Mouse (Mus musculus): ENCODE data around the gene Cpt1a. TPM values are rescaled to one million over a fixed set of nuclear protein-coding genes. Genes with fewer than 3 reads are reported as not detected.
A peak's percentile ranks its signal among the peaks of the same experiment; 100 is the strongest.

The Cpt1a gene
- polyA plus RNA-seq, 1 experiment from 2014 or later, result 5.7 TPM

GRCm38 (mm10) chr19:3422981-3423380 lies 100.8 kb downstream of the Cpt1a start:
- DNase-seq (ENCODE audit: low spot score), result no peak
- 72% methylated on average over 4 of the region's 4 CpGs for WGBS
- no peak overlapping the region for H3K4me3 ChIP-seq
- 0 out of 2 replicates have a peak, but pooled peaks cover 4% of the 10 kb centered on the region for H3K4me1 ChIP-seq
- H3K9me3 ChIP-seq, result 0 out of 2 replicates have a peak, but pooled peaks cover 4% of the 10 kb centered on the region
- no peaks in the 10 kb centered on the region for H3K27me3 ChIP-seq (replicated peaks; ENCODE audit: low read depth, poor library complexity, severe bottlenecking)
- H3K27ac ChIP-seq (replicated peaks), result no peak overlapping the region
- no peaks in the 10 kb centered on the region for H3K36me3 ChIP-seq (replicated peaks)

DNA sequence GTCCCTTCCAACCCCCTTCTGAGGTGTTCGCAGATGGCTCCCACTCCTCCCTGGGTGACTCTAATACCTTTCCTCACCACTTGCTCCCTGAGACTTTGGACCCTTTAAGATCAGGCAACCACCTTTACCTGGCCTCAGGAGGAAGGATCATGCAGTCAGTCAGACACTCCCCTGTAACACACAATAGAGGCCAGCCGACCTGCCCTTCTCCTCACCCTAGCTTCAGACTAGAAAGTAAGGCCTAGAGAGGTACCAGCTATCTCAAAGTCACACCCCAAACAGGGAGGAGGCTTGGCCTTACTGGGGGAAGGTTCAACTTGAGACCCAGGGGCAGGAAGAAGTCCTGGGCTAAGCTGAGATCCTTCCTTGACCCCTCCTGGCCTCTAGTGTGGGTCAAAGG lies 102.1 kb downstream of the Cpt1a start:
- Histone ChIP-seq H3K36me3 (replicated peaks) (no peaks in the 10 kb centered on the region), H3K27ac (replicated peaks) (no peak overlapping the region), H3K27me3 (replicated peaks; ENCODE audit: low read depth, poor library complexity, severe bottlenecking) (no peaks in the 10 kb centered on the region), H3K9me3 (no peaks in the 10 kb centered on the region), H3K4me3 (no peak overlapping the region), H3K4me1 (peaks cover 6% of the 10 kb centered on the region; the same call in 1 of the 2 replicates)
- WGBS, result 83% methylated on average over 2 of the region's 2 CpGs
- DNase-seq (ENCODE audit: low spot score), result no peak

DNA sequence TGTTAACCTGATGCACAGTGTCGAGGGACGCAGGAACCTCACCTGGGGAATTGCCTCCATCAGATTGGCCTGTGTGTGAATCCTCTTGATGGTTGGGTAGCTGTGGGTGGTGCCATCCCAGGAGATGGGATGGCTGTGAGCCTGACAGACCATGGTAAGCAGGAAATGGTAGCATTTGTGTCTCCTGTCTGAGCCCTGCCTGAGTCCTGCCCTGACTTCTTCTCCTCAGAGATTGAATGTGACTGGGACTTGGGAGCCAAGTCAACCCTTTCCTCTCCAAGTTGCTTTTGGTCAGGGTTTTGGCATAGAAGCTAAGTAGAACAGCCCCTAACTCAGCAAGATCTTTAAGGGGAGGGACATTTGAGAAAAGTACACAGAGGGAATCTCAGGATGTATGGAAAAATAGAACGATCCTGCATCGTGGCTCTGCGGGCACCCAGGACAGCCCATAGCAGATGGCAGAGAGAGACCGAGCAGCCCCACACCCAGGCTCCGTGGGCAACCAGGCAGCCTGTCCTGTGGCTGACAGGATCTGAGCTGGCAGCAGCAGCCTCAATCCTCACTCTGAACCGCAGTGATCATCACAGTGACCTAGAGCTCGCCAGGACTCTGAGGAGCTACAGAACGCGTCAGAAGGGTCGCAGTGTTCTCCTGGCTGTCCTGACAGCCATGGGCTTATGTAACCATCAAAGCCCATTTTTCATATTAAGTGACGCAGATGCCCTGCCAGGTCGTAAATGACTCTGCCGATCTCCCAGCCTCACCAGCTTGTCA lies 106.1 kb downstream of the Cpt1a start:
- no peaks in the 10 kb centered on the region for H3K36me3 ChIP-seq (replicated peaks)
- no peak overlapping the region for H3K27ac ChIP-seq (replicated peaks)
- peaks cover 11% of the 10 kb centered on the region for H3K4me1 ChIP-seq
- DNase-seq (ENCODE audit: low spot score), result no peak
- no peaks in the 10 kb centered on the region for H3K27me3 ChIP-seq (replicated peaks; ENCODE audit: low read depth, poor library complexity, severe bottlenecking)
- H3K4me3 ChIP-seq, result no peak overlapping the region
- WGBS, result 88% methylated on average over 15 of the region's 15 CpGs
- H3K9me3 ChIP-seq, result no peaks in the 10 kb centered on the region

- no peak for DNase-seq (ENCODE audit: low spot score)
Measured at GRCm38 (mm10) chr19:3429156-3429816, 107.2 kb downstream of the Cpt1a start.

GRCm38 (mm10) chr19:3431066-3431465 lies 108.9 kb downstream of the Cpt1a start:
- 68% methylated on average over 7 of the region's 7 CpGs for WGBS
- no peaks in the 10 kb centered on the region for H3K36me3 ChIP-seq (replicated peaks)
- H3K4me3 ChIP-seq, result no peak overlapping the region
- no peak for DNase-seq (ENCODE audit: low spot score)
- H3K27ac ChIP-seq (replicated peaks), result no peak overlapping the region
- peaks cover 31% of the 10 kb centered on the region for H3K4me1 ChIP-seq
- no peaks in the 10 kb centered on the region for H3K9me3 ChIP-seq
- H3K27me3 ChIP-seq (replicated peaks; ENCODE audit: low read depth, poor library complexity, severe bottlenecking), result no peaks in the 10 kb centered on the region

More at GRCm38 (mm10) chr19:3429156-3429816, 107.2 kb downstream of the Cpt1a start:
- no peaks in the 10 kb centered on the region for H3K9me3 ChIP-seq
- H3K36me3 ChIP-seq (replicated peaks), result no peaks in the 10 kb centered on the region
- WGBS, result 46% methylated on average over 7 of the region's 7 CpGs
- H3K27me3 ChIP-seq (replicated peaks; ENCODE audit: low read depth, poor library complexity, severe bottlenecking), result no peaks in the 10 kb centered on the region
- H3K27ac ChIP-seq (replicated peaks), result peak overlapping the region; percentile 65
- H3K4me3 ChIP-seq, result no peak overlapping the region
- H3K4me1 ChIP-seq, result peaks cover 22% of the 10 kb centered on the region

- H3K4me1 ChIP-seq, result peaks cover 31% of the 10 kb centered on the region
- no peak for DNase-seq (ENCODE audit: low spot score)
- H3K27ac ChIP-seq (replicated peaks), result no peak overlapping the region
- no peaks in the 10 kb centered on the region for H3K9me3 ChIP-seq
- 86% methylated on average over 2 of the region's 2 CpGs for WGBS
- no peaks in the 10 kb centered on the region for H3K36me3 ChIP-seq (replicated peaks)
- H3K27me3 ChIP-seq (replicated peaks; ENCODE audit: low read depth, poor library complexity, severe bottlenecking), result no peaks in the 10 kb centered on the region
- H3K4me3 ChIP-seq, result no peak overlapping the region
Measured at GRCm38 (mm10) chr19:3431969-3432368, 109.8 kb downstream of the Cpt1a start.

DNA sequence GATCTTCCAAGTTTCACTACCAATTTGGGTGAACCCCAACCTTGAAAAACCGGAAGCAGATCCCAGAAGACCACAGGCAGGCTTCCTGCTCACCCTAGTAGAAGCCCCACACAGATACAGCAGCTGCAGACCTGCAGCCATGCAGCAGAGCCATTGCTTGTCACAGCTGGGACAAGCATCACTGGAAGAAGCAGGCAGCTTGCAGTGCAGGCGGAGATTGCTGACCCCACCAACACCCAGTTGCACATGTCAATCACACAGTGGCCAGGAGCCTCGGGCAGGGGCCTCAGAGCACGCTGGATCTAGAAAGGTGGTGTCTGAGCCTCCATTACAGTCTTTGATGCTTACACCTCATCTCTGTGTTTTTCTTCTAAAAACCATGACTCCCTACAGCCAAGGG lies 112.0 kb downstream of the Cpt1a start:
- peaks cover 29% of the 10 kb centered on the region for H3K4me1 ChIP-seq
- no peaks in the 10 kb centered on the region for H3K36me3 ChIP-seq (replicated peaks)
- H3K27me3 ChIP-seq (replicated peaks; ENCODE audit: low read depth, poor library complexity, severe bottlenecking), result no peaks in the 10 kb centered on the region; the same call in 1 of the 2 replicates
- no peak overlapping the region for H3K27ac ChIP-seq (replicated peaks)
- H3K9me3 ChIP-seq, result no peaks in the 10 kb centered on the region
- no peak overlapping the region for H3K4me3 ChIP-seq
- DNase-seq (ENCODE audit: low spot score), result peak; percentile 21
- WGBS, result 40% methylated on average over 4 of the region's 4 CpGs

DNA sequence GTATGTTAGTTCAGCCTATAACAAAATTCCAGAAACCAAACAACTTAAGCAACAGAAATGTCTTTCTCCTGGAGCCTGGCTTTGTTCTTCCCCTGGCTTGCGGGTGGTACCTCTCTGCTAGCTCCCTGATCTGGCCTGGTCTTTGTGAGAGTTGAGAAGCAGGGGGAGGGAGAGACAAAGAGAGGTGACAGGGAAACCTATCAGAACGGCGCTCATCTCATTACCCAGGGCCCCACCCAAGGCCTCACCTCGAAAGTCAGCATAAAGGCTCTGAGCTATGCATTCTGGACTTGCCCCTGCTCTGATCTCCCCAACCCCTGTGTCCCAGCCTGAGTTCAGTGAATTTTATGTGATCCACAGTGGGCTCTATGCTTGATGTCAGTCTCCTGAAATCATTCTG lies 112.5 kb downstream of the Cpt1a start:
- no peak for DNase-seq (ENCODE audit: low spot score)
- Histone ChIP-seq H3K9me3 (no peaks in the 10 kb centered on the region), H3K27me3 (replicated peaks; ENCODE audit: low read depth, poor library complexity, severe bottlenecking) (no peaks in the 10 kb centered on the region; the same call in 1 of the 2 replicates), H3K27ac (replicated peaks) (no peak overlapping the region), H3K4me1 (peaks cover 25% of the 10 kb centered on the region), H3K36me3 (replicated peaks) (no peaks in the 10 kb centered on the region), H3K4me3 (no peak overlapping the region)
- WGBS, result 44% methylated on average over 4 of the region's 4 CpGs

Small RNA genes within 50 kb of the gene (microRNA-seq; reads per million reads assigned to microRNA genes)
- 0.91 reads per million for gene Mir6984

Other genes with a start within 250 kb of the Cpt1a start
- 143 and 148 TPM in 2 replicates for gene Mrpl21, start 39.4 kb upstream of the Cpt1a start, polyA plus RNA-seq (2016; fragmentation: Nextera tagmentation; extraction: Ambion mirVana)
- 12.3 and 13.8 TPM in 2 replicates for gene Ighmbp2, start 39.3 kb upstream of the Cpt1a start, polyA plus RNA-seq (2016; fragmentation: Nextera tagmentation; extraction: Ambion mirVana)
- 0.30 and 0.49 TPM in 2 replicates for gene Tesmin, start 66.5 kb downstream of the Cpt1a start, polyA plus RNA-seq (2016; fragmentation: Nextera tagmentation; extraction: Ambion mirVana)
- gene Gal, start 92.2 kb downstream of the Cpt1a start, polyA plus RNA-seq (2016; fragmentation: Nextera tagmentation; extraction: Ambion mirVana), result 1.1 and 1.2 TPM in 2 replicates